In the genomic region with DNA sequence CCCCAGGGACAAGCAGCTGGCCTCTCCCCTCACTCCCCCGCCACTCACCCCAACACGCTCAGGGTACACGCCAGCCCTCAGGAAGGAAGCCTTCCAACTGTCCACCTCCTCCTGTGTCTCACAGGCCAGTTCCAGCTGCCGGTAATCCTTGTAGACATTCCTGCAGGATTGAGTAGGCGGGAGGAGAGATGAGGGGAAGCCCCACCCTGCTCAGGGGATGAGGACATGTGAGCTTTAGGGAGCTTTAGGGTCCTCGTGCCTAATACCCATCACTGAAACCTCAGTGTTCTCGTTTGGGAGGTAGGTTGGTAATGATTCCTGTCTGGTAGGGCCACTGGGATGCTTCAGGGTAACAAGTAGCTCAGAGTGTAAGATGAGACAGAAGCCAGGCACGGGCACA, we compare ENCODE assay signal across 8 mouse cellular contexts. TPM values are rescaled to one million over a fixed set of nuclear protein-coding genes. Genes with fewer than 3 reads are reported as not detected.
DNase-seq lines count a peak whose midpoint lies in the region; ATAC-seq lines count a peak whose summit lies in the region.

No protein-coding gene starts in this region.

- DNase-seq in 3T3-L1 (ENCODE audit: low read depth, low spot score): peak; percentile 93
- peak; percentile 43 for DNase-seq in gastrocnemius, postnatal 10 days
- peak; percentile 47 for DNase-seq in limb, embryonic 11.5 days (ENCODE audit: low spot score)
- DNase-seq in spleen, adult 12 weeks (ENCODE audit: low spot score): no peak
- DNase-seq in frontal cortex, postnatal 14 days (ENCODE audit: low spot score in 2 of 2): no peak
- no peak for DNase-seq in ovary, postnatal 36 days (ENCODE audit: low spot score)

- ATAC-seq in forebrain, embryonic 12.5 days (ENCODE audit: low FRiP score): no peak
- ATAC-seq in forebrain, embryonic 16.5 days: no peak
- no peak for ATAC-seq in limb, embryonic 11.5 days (ENCODE audit: insufficient number of reproducible peaks, low FRiP score, low TSS enrichment, low read depth)

- 0 out of 2 replicates have a peak overlapping the region, but pooled peaks have one; percentile 25 for H3K27ac ChIP-seq in forebrain, embryonic 12.5 days
- no peak overlapping the region for H3K27ac ChIP-seq in forebrain, embryonic 16.5 days (ENCODE audit: low read length)
- H3K27ac ChIP-seq in limb, embryonic 11.5 days (replicated peaks; ENCODE audit: low read depth, low read length): peak overlapping the region; percentile 100

- no peaks in the 10 kb centered on the region for H3K36me3 ChIP-seq in forebrain, embryonic 12.5 days (replicated peaks)
- H3K36me3 ChIP-seq in forebrain, embryonic 16.5 days (ENCODE audit: control insufficient read depth, insufficient read depth): 0 out of 2 replicates have a peak, but pooled peaks cover 2% of the 10 kb centered on the region
- no peaks in the 10 kb centered on the region for H3K36me3 ChIP-seq in limb, embryonic 11.5 days (ENCODE audit: control insufficient read depth, insufficient read depth, low read length)

- H3K9ac ChIP-seq in forebrain, embryonic 12.5 days: no peak overlapping the region
- H3K9ac ChIP-seq in forebrain, embryonic 16.5 days (replicated peaks; ENCODE audit: low read depth, low read length): no peak overlapping the region
- H3K9ac ChIP-seq in limb, embryonic 11.5 days (ENCODE audit: low read length): no peak overlapping the region; the same call in 1 of the 2 replicates

- no peak overlapping the region for H3K4me2 ChIP-seq in forebrain, embryonic 12.5 days
- no peak overlapping the region for H3K4me2 ChIP-seq in forebrain, embryonic 16.5 days (ENCODE audit: low read length)
- peak overlapping the region; percentile 29; the same call in 1 of the 2 replicates for H3K4me2 ChIP-seq in limb, embryonic 11.5 days (ENCODE audit: low read depth, severe bottlenecking)

- H3K9me3 ChIP-seq in forebrain, embryonic 12.5 days: no peaks in the 10 kb centered on the region
- no peaks in the 10 kb centered on the region for H3K9me3 ChIP-seq in forebrain, embryonic 16.5 days (ENCODE audit: control insufficient read depth, low read length)
- no peaks in the 10 kb centered on the region for H3K9me3 ChIP-seq in limb, embryonic 11.5 days (ENCODE audit: control insufficient read depth, low read length)

- H3K27me3 ChIP-seq in forebrain, embryonic 12.5 days: peaks cover 60% of the 10 kb centered on the region
- H3K27me3 ChIP-seq in forebrain, embryonic 16.5 days (replicated peaks; ENCODE audit: control insufficient read depth, insufficient read depth, low read length): no peaks in the 10 kb centered on the region
- no peaks in the 10 kb centered on the region for H3K27me3 ChIP-seq in limb, embryonic 11.5 days (ENCODE audit: control insufficient read depth, insufficient read depth, low read length)

- H3K4me3 ChIP-seq in forebrain, embryonic 12.5 days (replicated peaks): no peak overlapping the region
- no peak overlapping the region for H3K4me3 ChIP-seq in forebrain, embryonic 16.5 days (replicated peaks; ENCODE audit: low read length)
- no peak overlapping the region for H3K4me3 ChIP-seq in limb, embryonic 11.5 days (ENCODE audit: low read depth, low read length)

- WGBS in forebrain, embryonic 12.5 days: 19% methylated on average over 8 of the region's 8 CpGs
- 10% methylated on average over 8 of the region's 8 CpGs for WGBS in forebrain, embryonic 16.5 days
- 7% methylated on average over 8 of the region's 8 CpGs for WGBS in limb, embryonic 11.5 days

- H3K4me1 ChIP-seq in forebrain, embryonic 12.5 days: peaks cover 57% of the 10 kb centered on the region
- peaks cover 18% of the 10 kb centered on the region for H3K4me1 ChIP-seq in forebrain, embryonic 16.5 days (replicated peaks; ENCODE audit: control insufficient read depth, insufficient read depth, low read length)
- H3K4me1 ChIP-seq in limb, embryonic 11.5 days (ENCODE audit: control insufficient read depth, insufficient read depth, low read length): peaks cover 54% of the 10 kb centered on the region

RNA-seq across cellular contexts. Expression of a gene that starts 27.9 kb away (rescaled TPM):
- polyA plus RNA-seq in forebrain, embryonic 12.5 days (2016; fragmentation: Nextera tagmentation; extraction: Ambion mirVana): 391 and 397 TPM in 2 replicates
- polyA plus RNA-seq in forebrain, embryonic 16.5 days (2015; fragmentation: Nextera tagmentation; extraction: Ambion mirVana): 362 and 368 TPM in 2 replicates
- total RNA-seq in gastrocnemius, postnatal 10 days (2021): 100 to 1,000 TPM; 140 to 148 TPM
- polyA plus RNA-seq in limb, embryonic 11.5 days (2014; fragmentation: Nextera tagmentation; extraction: Ambion mirVana): 272 and 354 TPM in 2 replicates

RNA-seq across cellular contexts. Expression of a gene that starts 28.6 kb away (rescaled TPM):
- 23.0 and 26.5 TPM in 2 replicates for polyA plus RNA-seq in forebrain, embryonic 12.5 days (2016; fragmentation: Nextera tagmentation; extraction: Ambion mirVana)
- 29.4 and 29.8 TPM in 2 replicates for polyA plus RNA-seq in forebrain, embryonic 16.5 days (2015; fragmentation: Nextera tagmentation; extraction: Ambion mirVana)
- total RNA-seq in gastrocnemius, postnatal 10 days (2021): 10 to 100 TPM; 71.3 to 76.5 TPM
- 18.1 and 18.9 TPM in 2 replicates for polyA plus RNA-seq in limb, embryonic 11.5 days (2014; fragmentation: Nextera tagmentation; extraction: Ambion mirVana)

RNA-seq across cellular contexts. Expression of a gene that starts 36.4 kb away (rescaled TPM):
- polyA plus RNA-seq in forebrain, embryonic 12.5 days (2016; fragmentation: Nextera tagmentation; extraction: Ambion mirVana): 59.1 and 67.5 TPM in 2 replicates
- polyA plus RNA-seq in forebrain, embryonic 16.5 days (2015; fragmentation: Nextera tagmentation; extraction: Ambion mirVana): 64.3 and 64.6 TPM in 2 replicates
- total RNA-seq in gastrocnemius, postnatal 10 days (2021): 10 to 100 TPM; 31.2 to 47.2 TPM
- polyA plus RNA-seq in limb, embryonic 11.5 days (2014; fragmentation: Nextera tagmentation; extraction: Ambion mirVana): 52.2 and 67.8 TPM in 2 replicates

RNA-seq across cellular contexts. Expression of a gene that starts 37.4 kb away (rescaled TPM):
- polyA plus RNA-seq in forebrain, embryonic 12.5 days (2016; fragmentation: Nextera tagmentation; extraction: Ambion mirVana): 18.6 and 19.4 TPM in 2 replicates
- polyA plus RNA-seq in forebrain, embryonic 16.5 days (2015; fragmentation: Nextera tagmentation; extraction: Ambion mirVana): 26.9 and 38.4 TPM in 2 replicates
- total RNA-seq in gastrocnemius, postnatal 10 days (2021): 10 to 100 TPM; 18.9 to 25.7 TPM
- polyA plus RNA-seq in limb, embryonic 11.5 days (2014; fragmentation: Nextera tagmentation; extraction: Ambion mirVana): 36.1 and 39.9 TPM in 2 replicates

RNA-seq across cellular contexts. Expression of a gene that starts 55.8 kb away (rescaled TPM):
- 76.5 and 78.4 TPM in 2 replicates for polyA plus RNA-seq in forebrain, embryonic 12.5 days (2016; fragmentation: Nextera tagmentation; extraction: Ambion mirVana)
- 93.9 and 108 TPM in 2 replicates for polyA plus RNA-seq in forebrain, embryonic 16.5 days (2015; fragmentation: Nextera tagmentation; extraction: Ambion mirVana)
- total RNA-seq in gastrocnemius, postnatal 10 days (2021): 10 to 100 TPM; 18.0 to 20.2 TPM
- 58.6 and 61.5 TPM in 2 replicates for polyA plus RNA-seq in limb, embryonic 11.5 days (2014; fragmentation: Nextera tagmentation; extraction: Ambion mirVana)

Comparison
In these comparisons a context has a peak if more than half of its experiments do, and no peak if none do; other contexts are left out.
1. DNase-seq: peak in 3T3-L1 (single experiment), gastrocnemius, postnatal 10 days (single experiment) and limb, embryonic 11.5 days (single experiment); none in spleen, adult 12 weeks (single experiment), frontal cortex, postnatal 14 days (0 of 2) and ovary, postnatal 36 days (single experiment).